Mouse (Mus musculus) ES-Bruce4 (cell line): ENCODE data around the gene Cradd. TPM values are rescaled to one million over a fixed set of nuclear protein-coding genes. Genes with fewer than 3 reads are reported as not detected.

Source experiments
- H3K27ac ChIP-seq: 2 replicates; pipeline ENCODE4 v1.5.1; 2012; ENCODE audit warnings: low read length, inconsistent platforms; ENCODE audit not compliant: insufficient read depth
- H3K27me3 ChIP-seq: 2 replicates; pipeline ENCODE4 v1.6.1; 2012; ENCODE audit warnings: mild to moderate bottlenecking, low read length, inconsistent platforms; ENCODE audit not compliant: control insufficient read depth, poor library complexity, insufficient read depth, severe bottlenecking
- H3K36me3 ChIP-seq: 2 replicates; pipeline ENCODE4 v1.6.1; 2012; ENCODE audit warnings: inconsistent platforms, mild to moderate bottlenecking, low read length, moderate library complexity; ENCODE audit not compliant: control insufficient read depth, poor library complexity, insufficient read depth, severe bottlenecking
- H3K4me1 ChIP-seq: one replicate; pipeline ENCODE4 v1.8.1; 2011; ENCODE audit warnings: low read length; ENCODE audit not compliant: control insufficient read depth, insufficient read depth
- H3K4me3 ChIP-seq: 2 replicates; pipeline ENCODE4 v1.5.1; 2011; ENCODE audit warnings: low read depth, mild to moderate bottlenecking, low read length
- H3K9ac ChIP-seq: 2 replicates; pipeline ENCODE4 v1.6.1; 2012; ENCODE audit warnings: low read depth, mild to moderate bottlenecking, inconsistent platforms; ENCODE audit not compliant: poor library complexity, severe bottlenecking
- H3K9me3 ChIP-seq: replicated peaks from 2 replicates; pipeline ENCODE4 v1.6.1; 2012; ENCODE audit warnings: mild to moderate bottlenecking, low read length, inconsistent platforms; ENCODE audit not compliant: control insufficient read depth, poor library complexity, insufficient read depth, severe bottlenecking
- CTCF ChIP-seq: IDR thresholded peaks from one replicate; pipeline ENCODE4 v1.8.1; 2011; ENCODE audit warnings: low read depth, low read length
- EP300 ChIP-seq: IDR thresholded peaks from 2 replicates; pipeline ENCODE4 v1.6.1; 2011; ENCODE audit warnings: low read depth, low read length; ENCODE audit not compliant: insufficient read depth
- POLR2A ChIP-seq: IDR thresholded peaks from one replicate; pipeline ENCODE4 v1.8.1; 2011; ENCODE audit warnings: low read length; ENCODE audit not compliant: insufficient read depth
- polyA plus RNA-seq: library from polyadenylated mRNA; stranded (reverse); fragments of >200 nt; gene quantifications from 2 replicates; pipeline ENCODE4 v1.2.4, GENCODE M21; 2011; ENCODE audit warnings: low read depth; ENCODE audit not compliant: missing spikeins, insufficient read depth, insufficient read length

The Cradd gene
- polyA plus RNA-seq, 1 experiment = 18.4 TPM

- Histone ChIP-seq H3K9me3 (no peaks in the 10 kb centered on the region), H3K4me1 (no peaks in the 10 kb centered on the region), H3K27ac (no peak overlapping the region), H3K27me3 (no peaks in the 10 kb centered on the region), H3K36me3 (no peaks in the 10 kb centered on the region), H3K9ac (no peak overlapping the region), H3K4me3 (no peak overlapping the region)
- TF ChIP-seq CTCF (no peak), POLR2A (no peak), EP300 (no peak)
Observed at GRCm38 (mm10) chr10:95269151-95269550, 54.8 kb downstream of the Cradd start.

- H3K36me3 ChIP-seq = no peaks in the 10 kb centered on the region
- no peak for TF ChIP-seq POLR2A
- TF ChIP-seq EP300 = no peak
- TF ChIP-seq CTCF = no peak
- H3K4me1 ChIP-seq = peaks cover under 1% of the 10 kb centered on the region
- no peak overlapping the region for H3K27ac ChIP-seq
- H3K9me3 ChIP-seq = no peaks in the 10 kb centered on the region
- H3K9ac ChIP-seq = no peak overlapping the region
- no peaks in the 10 kb centered on the region for H3K27me3 ChIP-seq
- H3K4me3 ChIP-seq = no peak overlapping the region
Observed at GRCm38 (mm10) chr10:95268366-95268765, 55.6 kb downstream of the Cradd start.

- no peak overlapping the region for H3K4me3 ChIP-seq
- H3K27ac ChIP-seq = no peak overlapping the region
Observed at GRCm38 (mm10) chr10:95266983-95267382, 57.0 kb downstream of the Cradd start.

GRCm38 (mm10) chr10:95266041-95266762 is 57.7 kb downstream of the Cradd start:
- Histone ChIP-seq H3K9me3 (no peaks in the 10 kb centered on the region), H3K27me3 (no peaks in the 10 kb centered on the region), H3K4me3 (no peak overlapping the region), H3K4me1 (peaks cover 4% of the 10 kb centered on the region), H3K9ac (peak overlapping the region; percentile 34; the same call in 1 of the 2 replicates), H3K27ac (peak overlapping the region; percentile 58; the same call in 1 of the 2 replicates), H3K36me3 (no peaks in the 10 kb centered on the region)
- no peak for TF ChIP-seq POLR2A
- TF ChIP-seq CTCF = no peak
- no peak for TF ChIP-seq EP300

More at GRCm38 (mm10) chr10:95266983-95267382, 57.0 kb downstream of the Cradd start:
- H3K36me3 ChIP-seq = no peaks in the 10 kb centered on the region
- H3K4me1 ChIP-seq = peaks cover 4% of the 10 kb centered on the region
- no peak overlapping the region for H3K9ac ChIP-seq
- no peaks in the 10 kb centered on the region for H3K9me3 ChIP-seq
- H3K27me3 ChIP-seq = no peaks in the 10 kb centered on the region
- TF ChIP-seq EP300 = no peak
- TF ChIP-seq POLR2A = no peak
- TF ChIP-seq CTCF = no peak

DNA sequence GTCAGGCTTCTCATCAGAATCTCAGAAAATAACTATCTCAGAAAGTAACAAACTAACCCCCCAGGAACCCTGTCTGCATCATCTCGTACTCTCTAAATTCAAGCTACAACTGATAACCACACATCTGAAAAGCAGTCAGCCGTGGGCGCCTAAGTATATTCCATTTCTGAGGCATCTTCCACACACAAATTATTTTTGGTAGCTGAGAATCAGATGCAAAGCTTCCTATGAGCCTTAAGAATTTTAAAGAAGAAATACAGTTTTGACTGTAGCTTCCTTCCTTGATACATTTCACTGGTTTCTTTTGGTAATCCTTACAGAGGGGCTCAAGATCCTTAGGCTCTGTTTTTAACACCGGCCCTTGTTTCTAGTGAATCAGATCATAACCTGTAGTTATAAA is 58.4 kb downstream of the Cradd start:
- TF ChIP-seq EP300 (no peak), POLR2A (no peak), CTCF (no peak)
- Histone ChIP-seq H3K9me3 (no peaks in the 10 kb centered on the region), H3K27ac (no peak overlapping the region), H3K36me3 (no peaks in the 10 kb centered on the region), H3K4me1 (peaks cover 4% of the 10 kb centered on the region), H3K27me3 (no peaks in the 10 kb centered on the region), H3K9ac (peak overlapping the region; percentile 34), H3K4me3 (no peak overlapping the region)

- TF ChIP-seq POLR2A = no peak
- TF ChIP-seq EP300 = no peak
- no peak for TF ChIP-seq CTCF
- no peaks in the 10 kb centered on the region for H3K9me3 ChIP-seq
- 0 out of 2 replicates have a peak overlapping the region, but pooled peaks have one; percentile 32 for H3K27ac ChIP-seq
- H3K4me3 ChIP-seq = peak overlapping the region; percentile 52
- no peaks in the 10 kb centered on the region for H3K36me3 ChIP-seq
- no peaks in the 10 kb centered on the region for H3K27me3 ChIP-seq
- H3K9ac ChIP-seq = peak overlapping the region; percentile 34
- H3K4me1 ChIP-seq = peaks cover 4% of the 10 kb centered on the region
Observed at GRCm38 (mm10) chr10:95264485-95265321, 59.2 kb downstream of the Cradd start.
